Mouse (Mus musculus): Measurements from ENCODE around the gene Dennd2d.

Dennd2d gene

DNA sequence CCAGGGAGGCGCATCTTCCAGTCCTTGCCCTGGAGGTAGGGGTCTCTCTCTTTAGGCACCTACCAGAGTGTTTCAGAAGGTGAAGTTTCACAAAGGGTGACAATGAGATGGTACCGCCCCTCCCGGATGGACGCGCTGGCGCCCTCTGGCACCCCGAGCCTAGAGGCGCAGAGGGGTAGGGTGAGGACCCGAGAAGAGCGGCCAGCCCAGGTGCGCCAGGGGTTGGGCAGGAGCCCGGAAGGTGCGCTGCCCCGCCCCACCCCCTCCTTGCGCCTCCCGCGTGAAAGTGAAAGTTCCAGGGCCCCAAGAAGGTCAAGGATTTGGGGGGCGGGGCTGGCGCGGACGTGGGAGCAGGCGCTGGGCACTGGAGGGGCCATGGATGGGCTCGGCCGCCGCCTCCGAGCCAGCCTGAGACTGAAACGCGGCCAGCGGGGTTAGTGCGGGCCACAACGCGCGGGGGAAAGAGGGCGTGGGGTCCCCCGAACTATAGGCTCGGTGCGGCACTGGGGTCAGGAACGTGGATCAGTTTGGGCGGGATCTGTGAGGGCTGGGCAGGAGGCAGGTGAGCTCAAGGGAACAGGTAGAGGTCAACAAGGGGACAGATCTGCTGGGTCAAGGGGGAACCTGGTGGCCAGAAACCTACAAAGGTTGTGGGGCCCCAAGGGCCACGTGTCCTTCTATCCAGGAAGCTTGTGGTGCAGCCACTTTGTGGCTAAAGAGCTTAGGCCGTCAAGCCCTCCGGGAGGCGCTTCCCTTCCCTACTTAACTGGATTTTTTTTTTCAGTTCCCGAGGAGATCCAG is at the start of gene Dennd2d:
TSS of gene Dennd2d (plus strand) at position 125 of the 801 bp plus-strand sequence.
- peak; percentile 45; the same call in 1 of the 2 replicates for ATAC-seq (ENCODE audit: insufficient number of reproducible peaks, low FRiP score, low TSS enrichment)

DNA sequence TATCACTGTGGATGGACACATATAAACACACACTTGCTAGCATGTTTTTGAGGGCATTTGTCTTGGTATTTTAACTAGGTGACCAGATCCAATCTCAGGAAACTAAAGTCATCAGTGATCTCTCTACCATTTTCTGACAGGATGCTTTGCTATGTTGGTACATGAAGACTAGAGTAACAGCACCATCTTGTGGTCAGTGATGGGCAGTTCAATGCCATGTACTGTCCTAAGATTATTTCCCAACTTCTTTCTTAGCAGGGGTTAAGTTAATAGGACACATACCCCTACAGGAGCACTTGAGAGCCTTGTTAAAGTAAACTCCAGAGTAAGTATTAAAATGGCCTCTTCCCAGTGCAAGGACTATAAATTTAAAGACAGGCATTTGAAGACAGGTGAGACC is 33.6 kb upstream of the Dennd2d start:
- peak; percentile 79; the same call in 1 of the 2 replicates for ATAC-seq (ENCODE audit: insufficient number of reproducible peaks, low FRiP score, low TSS enrichment)

DNA sequence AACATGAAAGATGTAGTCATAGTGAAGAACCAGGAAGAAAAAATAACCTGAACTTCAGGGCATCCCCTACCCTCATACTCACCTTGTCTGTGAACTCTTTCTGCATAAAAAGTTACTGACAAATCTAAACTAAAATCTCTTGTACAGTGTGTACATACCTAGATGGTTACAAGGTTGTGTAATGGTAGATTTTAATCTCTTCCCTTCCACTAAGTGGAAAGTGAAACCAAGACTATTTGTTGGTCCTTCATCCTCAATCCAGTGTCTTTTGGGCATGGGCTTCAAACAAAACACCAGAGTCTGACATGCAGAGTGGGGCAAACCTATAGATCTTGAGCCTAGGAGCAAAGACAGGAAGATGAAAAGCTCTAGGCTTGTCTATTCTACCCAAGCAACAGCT is 33.2 kb upstream of the Dennd2d start:
- ATAC-seq (ENCODE audit: insufficient number of reproducible peaks, low FRiP score, low TSS enrichment), result no peak

DNA sequence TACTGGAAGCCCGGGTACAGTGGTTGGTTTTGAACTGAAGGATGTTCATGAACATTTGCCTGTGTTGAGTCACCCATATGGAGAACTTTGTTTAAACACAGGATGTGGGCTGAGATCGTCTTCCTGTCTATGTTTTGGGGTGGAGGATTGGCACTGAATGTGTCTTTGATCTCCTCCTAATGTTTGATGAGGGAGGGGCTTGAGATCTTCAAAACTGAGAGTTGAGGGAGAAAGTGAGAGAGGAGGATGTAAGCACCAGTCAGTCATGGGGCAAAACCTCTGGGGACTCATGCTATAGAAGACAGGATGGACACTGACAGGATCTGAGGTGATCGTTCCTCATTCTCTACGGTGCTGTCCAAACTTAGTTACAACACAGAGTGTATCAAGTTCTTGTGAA is 32.6 kb upstream of the Dennd2d start:
- no peak for ATAC-seq (ENCODE audit: insufficient number of reproducible peaks, low FRiP score, low TSS enrichment)

DNA sequence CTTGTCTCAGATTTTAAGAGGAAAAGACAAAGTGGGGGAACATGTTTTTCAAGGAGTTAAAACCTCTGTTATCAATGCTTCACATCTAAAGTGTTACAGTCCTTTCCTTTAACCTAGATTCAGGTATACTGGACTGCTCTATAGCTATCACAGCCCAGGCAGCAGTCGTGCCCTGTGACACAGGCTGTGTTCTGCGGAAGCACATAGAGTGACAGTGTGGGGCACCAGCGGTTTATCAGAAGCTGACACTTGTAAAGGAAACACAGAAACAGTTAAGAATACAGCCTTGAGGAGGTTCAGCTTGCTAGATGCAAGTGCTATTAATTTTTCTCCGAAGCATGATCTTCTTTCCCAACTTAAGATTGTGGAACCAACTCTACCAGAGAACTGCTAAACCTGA is 29.6 kb upstream of the Dennd2d start:
- no peak for ATAC-seq (ENCODE audit: insufficient number of reproducible peaks, low FRiP score, low TSS enrichment)

DNA sequence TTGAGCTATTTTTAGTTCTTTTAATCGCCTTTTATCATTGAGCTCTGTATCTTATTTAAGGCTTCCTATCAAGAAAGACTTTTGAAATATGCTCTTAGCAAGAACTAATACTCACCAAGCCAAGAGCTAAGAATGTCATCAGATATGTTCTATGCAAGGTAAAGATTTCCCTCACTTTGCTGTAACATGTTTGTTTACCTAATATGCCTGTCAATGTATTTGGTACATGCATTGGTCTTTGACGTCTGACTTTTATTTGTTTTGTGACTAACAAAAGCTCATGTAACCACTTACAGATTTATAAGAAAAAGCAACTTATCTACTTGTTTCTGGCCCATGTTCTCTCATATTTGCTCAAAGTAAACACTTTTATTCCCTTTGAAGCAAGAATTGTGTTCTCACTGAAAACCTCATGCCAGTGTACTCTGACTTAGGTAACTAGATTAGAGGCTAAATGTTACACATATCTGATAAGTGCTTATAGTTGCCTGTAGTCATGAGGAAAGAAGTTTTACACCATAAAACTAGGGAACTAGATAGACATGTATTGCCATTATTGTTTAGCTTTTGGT is 24.8 kb upstream of the Dennd2d start:
- ATAC-seq (ENCODE audit: insufficient number of reproducible peaks, low FRiP score, low TSS enrichment), result no peak

DNA sequence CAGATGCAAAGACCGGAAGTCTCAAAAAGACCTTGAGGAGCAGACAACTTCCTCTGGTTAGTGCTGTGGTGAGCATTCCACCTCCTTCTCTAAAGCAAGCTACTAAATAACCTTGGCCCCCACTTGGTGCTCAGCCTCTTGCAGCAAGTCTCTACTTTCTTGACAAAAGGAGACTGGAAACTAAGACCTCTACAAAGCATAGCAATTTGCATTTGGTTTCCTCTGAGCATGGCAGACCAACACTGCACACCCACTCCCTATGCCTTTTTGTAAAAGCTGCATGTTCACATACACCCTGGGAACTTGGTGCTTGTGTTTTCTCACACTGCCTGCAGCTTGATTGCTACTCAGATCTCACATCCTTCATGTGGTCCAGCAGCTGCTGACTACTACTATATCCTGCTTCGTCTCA is 20.1 kb upstream of the Dennd2d start:
- no peak for ATAC-seq (ENCODE audit: insufficient number of reproducible peaks, low FRiP score, low TSS enrichment)

DNA sequence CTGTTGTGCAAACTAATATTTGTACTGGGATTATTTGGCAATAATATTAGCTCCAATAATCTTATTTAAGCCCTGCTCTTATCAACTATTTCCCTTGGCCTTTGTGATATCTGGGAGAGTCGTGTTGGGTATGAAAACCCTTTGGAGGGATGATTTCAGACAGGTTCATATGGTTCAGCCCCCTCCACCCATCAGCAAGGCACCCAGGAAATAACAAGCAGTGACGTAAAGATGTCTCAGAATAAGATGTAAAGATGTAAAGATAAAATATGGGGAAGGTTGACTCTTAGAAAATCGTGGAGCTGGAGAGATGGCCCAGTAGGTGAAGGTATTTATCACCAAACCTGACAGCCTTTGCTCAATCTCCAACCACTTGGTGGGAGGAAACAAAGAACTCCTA is 19.7 kb upstream of the Dennd2d start:
- ATAC-seq (ENCODE audit: insufficient number of reproducible peaks, low FRiP score, low TSS enrichment), result no peak

DNA sequence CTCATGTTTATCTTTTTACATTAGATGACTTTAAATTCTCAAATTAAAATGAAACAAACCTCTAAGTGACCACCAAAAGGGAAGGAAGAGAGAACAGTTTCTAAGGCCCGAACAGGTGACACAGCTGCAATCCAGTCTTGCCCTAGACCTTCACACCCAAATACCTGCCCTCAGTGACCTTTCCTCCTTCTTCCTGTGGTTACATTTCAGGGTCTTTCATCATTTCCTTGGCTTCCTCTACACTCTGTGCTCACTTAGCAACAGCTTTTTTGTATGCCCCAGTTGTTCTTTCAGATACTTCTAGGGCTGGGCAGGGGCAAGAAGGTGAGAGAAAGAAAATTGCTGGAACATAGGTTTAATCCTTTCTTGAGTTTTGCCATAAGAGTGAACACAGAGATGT is 17.5 kb upstream of the Dennd2d start:
- ATAC-seq (ENCODE audit: insufficient number of reproducible peaks, low FRiP score, low TSS enrichment), result no peak

DNA sequence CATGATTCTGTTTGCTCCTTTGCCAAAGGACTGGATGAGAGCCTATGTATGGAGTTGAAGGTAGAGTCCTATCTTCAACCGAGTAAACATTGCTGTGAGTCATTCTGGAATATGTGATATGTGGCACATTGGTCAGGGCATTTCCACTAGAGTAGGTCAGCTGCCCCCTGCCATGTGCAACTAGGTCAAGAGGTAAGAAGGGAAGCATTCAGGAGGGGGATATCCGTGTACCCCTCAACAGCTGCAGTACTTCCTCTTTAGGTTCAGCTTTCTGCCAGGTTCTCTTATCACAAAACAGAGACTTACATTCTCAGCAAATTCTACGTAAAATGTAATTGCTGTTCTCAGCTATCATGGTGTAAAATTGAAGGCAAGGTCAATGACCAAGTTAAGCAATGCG is 8.0 kb upstream of the Dennd2d start:
- no peak for ATAC-seq (ENCODE audit: insufficient number of reproducible peaks, low FRiP score, low TSS enrichment)

DNA sequence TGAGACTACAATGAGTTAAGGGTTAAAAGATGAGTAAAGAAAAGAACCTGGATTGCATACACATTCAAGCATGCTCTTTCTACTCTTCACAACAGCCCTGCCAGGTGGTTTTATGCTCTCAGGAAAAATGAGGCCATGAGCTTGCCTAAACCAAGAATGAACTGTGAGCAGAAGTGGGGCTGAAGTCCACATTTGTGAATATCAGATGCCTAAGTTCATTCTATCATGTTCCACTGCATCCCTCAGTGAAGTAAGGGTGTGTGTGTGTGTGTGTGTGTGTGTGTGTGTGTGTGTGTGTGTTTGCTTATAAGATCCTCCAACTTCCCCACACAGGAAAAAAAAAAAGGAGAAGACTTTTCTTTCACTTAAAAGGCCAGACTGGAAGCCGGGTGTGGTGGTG is 5.3 kb upstream of the Dennd2d start:
- ATAC-seq (ENCODE audit: insufficient number of reproducible peaks, low FRiP score, low TSS enrichment), result no peak

DNA sequence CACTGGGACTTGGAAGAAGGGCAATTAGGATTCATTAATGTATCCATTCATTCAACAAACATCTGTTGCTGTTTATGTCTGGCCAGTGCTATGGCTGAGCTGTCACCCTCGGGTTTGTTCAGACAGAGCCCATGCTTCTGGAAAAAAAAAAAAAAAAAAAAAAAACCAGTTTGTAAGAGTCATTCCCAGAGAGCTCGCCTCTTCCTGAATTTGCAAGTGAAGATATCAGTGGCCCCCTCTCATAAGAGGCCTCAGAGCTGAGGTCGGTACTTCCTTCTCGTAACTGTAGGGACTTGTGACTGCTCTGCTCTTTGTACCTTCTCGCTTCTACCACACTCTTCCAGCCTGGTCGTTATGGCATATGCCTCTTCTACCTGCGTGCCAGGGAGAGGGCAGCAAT is 1.1 kb downstream of the Dennd2d start:
- ATAC-seq (ENCODE audit: insufficient number of reproducible peaks, low FRiP score, low TSS enrichment), result no peak

DNA sequence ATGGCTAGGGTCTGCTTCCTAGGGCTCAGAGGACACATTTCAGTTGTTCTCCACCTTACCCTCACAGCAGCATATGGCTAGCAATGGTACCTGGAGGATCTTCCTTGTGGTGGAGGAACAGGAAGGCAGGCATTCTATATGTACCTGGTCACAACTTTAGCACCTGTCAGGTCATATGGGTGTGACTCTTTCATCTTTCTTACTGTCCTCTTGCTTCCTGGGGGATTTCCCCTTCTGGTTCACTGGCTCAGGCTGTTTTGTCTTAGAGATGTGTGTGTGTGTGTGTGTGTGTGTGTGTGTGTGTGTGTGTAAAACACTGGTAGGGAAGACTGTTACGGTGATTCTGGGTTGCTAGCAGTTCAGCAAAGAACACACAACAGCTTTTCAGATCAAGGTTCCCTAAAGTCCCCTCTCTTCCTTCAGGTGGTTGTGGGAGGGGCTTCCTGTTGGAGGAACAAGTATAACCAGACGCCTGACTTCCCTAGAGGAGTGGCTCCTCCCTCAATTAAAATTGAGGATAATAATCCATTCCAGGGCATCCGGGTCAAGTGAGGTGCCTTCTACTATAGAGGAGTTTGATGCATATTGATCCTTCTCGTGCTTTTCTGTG is 1.7 kb downstream of the Dennd2d start:
- ATAC-seq (ENCODE audit: insufficient number of reproducible peaks, low FRiP score, low TSS enrichment), result no peak

DNA sequence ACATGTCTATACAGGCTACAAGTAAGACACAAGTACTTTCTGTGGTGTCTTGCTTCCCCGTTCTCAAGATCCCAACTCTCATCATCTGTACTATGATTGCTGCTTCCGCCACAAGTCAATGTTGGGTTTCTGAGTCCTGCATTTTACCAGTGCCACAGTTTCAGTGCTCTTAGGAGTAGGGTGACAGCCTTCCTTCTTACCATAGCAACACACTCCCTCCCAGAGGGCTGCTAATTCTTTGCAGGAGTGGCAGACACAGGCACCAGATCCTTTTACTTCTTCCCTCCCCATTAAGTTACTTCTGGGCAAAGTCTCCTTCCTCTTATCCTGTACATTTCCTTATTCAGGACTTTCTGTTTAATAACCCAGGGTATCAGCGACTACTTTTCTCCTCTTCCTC is 2.7 kb downstream of the Dennd2d start:
- no peak for ATAC-seq (ENCODE audit: insufficient number of reproducible peaks, low FRiP score, low TSS enrichment)

DNA sequence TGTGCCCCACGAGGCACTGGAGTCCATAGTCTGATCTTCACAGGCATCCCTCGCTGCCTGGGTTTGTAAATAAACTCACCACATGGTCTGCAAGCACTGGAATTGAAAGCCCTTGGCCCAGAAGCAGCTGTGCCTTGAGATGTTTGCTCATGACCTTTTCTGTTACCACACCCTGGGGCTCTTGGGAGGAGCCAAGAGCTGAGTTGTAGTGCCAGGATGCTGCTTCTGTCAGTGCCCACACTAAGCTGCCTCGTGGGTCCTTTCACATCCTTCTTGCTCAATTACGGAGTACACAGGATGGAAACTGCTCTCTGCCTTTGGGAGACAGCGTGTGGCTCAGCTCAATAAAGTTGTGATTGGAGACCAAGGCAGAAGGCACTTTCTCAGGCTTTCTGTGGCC is 3.6 kb downstream of the Dennd2d start:
- ATAC-seq (ENCODE audit: insufficient number of reproducible peaks, low FRiP score, low TSS enrichment), result no peak

DNA sequence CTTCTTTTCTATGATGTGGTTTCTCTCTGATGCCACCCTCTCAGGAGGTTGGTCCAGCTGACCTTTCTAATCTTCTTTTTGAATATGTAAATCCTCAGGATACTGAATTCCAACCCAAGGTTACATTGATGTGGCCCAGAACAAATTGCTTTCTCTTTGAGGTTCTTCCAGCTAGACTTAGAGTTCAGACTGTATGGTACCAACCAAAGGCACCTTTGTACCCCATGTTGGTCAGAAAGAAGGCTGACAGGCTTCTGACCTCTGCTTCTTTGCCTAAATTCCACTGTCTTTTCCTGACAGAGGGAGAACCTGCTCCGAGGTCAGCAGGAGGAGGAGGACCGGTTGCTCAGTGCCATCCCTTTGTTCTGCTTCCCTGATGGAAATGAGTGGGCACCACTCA is 5.3 kb downstream of the Dennd2d start:
- no peak for ATAC-seq (ENCODE audit: insufficient number of reproducible peaks, low FRiP score, low TSS enrichment)

DNA sequence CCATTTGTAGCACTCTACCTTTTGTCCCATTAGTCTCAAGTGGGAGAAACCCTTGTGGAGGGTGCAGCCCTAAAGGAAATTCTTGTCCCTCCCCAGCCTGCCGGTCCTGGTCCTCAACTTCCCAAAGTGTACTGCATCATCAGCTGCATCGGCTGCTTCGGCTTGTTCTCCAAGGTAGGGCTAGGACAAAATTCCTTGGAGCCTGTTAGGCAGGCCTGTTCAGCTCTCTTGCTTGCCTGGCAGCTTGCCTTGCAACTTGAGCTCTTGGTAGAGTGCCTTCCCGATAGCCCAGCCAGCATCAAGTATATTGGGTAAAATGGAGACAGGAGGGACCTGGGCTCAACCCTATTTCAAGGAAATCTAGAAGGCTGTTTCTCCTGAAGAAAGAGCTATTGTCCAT is 8.0 kb downstream of the Dennd2d start:
- no peak for ATAC-seq (ENCODE audit: insufficient number of reproducible peaks, low FRiP score, low TSS enrichment)

DNA sequence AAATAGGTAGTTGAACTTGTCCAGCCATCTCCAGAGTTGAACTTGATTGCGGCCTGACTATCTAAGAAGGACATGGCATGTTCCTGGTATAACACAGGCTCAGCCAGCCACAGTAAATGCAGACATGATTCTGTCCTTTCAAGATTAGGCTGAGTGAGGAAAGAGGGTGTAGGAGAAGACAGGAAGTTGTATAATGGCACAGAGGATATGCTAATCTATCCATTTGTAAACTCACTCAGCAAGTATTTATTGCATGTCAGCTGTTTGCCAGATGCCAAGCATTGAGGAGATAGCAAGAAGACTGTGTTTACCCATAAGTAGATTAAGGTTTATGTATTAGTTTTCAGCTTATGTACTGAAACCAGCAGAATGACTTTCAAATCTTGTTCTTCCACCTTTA is 10.5 kb downstream of the Dennd2d start:
- ATAC-seq (ENCODE audit: insufficient number of reproducible peaks, low FRiP score, low TSS enrichment), result no peak

DNA sequence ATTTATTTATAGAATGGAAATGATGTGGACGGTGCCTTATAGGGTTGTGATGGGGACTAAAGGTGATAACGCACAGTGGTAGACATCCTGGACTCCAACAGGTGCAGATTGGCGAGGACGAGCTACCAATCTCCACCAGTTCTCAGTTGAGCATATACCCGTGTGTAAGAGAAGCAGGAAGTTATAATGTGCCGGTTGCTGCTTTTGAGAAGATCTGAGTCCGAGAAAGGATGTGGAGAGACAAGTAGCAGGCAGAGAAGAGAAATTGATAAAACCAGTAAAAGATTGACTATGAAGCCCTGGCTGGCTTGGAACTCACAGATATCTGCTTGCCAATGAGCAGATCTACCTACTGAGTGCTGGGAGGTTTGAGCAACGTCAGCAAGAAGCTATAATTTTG is 11.0 kb downstream of the Dennd2d start:
- no peak for ATAC-seq (ENCODE audit: insufficient number of reproducible peaks, low FRiP score, low TSS enrichment)

DNA sequence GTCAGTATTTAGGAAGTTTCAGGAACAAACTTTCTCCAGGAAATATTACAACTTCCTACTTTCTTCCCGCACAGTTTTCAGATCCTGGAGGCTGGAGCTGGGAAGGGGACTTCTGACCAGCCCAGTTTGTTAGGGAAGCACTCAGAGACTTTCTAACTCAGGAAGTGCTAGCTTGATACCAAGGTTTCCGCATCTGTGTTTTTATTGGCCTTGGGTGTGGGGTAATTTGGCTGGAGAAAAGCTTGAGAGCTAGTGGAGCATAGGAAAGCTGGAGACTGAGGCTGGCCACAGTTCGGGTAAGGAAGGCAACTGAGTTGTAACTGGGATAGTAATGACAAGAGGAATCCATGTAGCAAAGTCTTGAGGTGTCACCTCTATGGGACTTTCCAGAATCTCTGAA is 11.7 kb downstream of the Dennd2d start:
- no peak for ATAC-seq (ENCODE audit: insufficient number of reproducible peaks, low FRiP score, low TSS enrichment)

DNA sequence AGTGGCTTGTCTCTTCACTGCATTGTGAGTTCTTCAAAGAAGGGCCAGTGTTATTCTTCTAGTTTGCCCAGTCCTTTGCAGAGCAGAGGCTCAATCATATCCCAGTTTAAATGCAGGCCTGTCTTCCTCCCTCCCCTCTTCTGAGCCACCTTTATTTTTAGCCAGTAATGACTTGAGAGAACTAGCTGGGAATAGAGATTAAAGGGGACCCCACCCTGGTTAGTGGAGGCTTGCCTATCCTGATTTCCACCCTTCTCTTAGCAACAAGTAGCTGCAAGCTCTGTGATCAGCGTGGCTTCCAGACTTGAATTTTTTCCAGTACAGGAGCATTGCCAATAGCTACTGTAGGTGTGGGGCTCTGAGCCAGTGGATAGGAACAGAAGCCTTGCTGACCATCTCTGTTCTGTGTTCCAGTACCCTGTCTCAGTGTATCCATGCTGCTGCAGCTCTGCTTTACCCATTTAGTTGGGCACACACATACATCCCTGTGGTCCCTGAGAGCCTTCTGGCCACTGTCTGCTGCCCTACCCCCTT is 12.3 kb downstream of the Dennd2d start:
- ATAC-seq (ENCODE audit: insufficient number of reproducible peaks, low FRiP score, low TSS enrichment), result no peak
